Mouse (Mus musculus) mesoderm, embryonic 11.5 days (tissue): Measurements from ENCODE around the gene Ssxb5.
"Not testable (repeated sequence)": the region's sequence is repeated elsewhere in the genome, so short reads cannot be mapped to it uniquely, and the experiment has no call there.

Experiments
- DNase-seq: peaks from one replicate; pipeline ENCODE4 v3.0.0-alpha.2; 2012; ENCODE audit warnings: low read depth, low spot score

Ssxb5 gene

GRCm38 (mm10) chrX:8803391-8803790 lies at the start of gene Ssxb5:
Gene Ssxb5, plus strand, starts transcription at chrX:8803691.
- DNase-seq = not testable (repeated sequence)

GRCm38 (mm10) chrX:8832043-8832442 lies 28.6 kb downstream of the Ssxb5 start:
- peak; percentile 29 for DNase-seq

GRCm38 (mm10) chrX:8843694-8844093 lies 40.2 kb downstream of the Ssxb5 start, which contains the start of gene Gm6592:
Gene Gm6592, plus strand, starts transcription at chrX:8843994.
- DNase-seq = no peak

GRCm38 (mm10) chrX:8852486-8852885 lies 49.0 kb downstream of the Ssxb5 start:
- DNase-seq = no peak
